Mouse (Mus musculus) midbrain, embryonic 15.5 days (tissue): ENCODE data around the gene Lrmda. TPM values are rescaled to one million over a fixed set of nuclear protein-coding genes. Genes with fewer than 3 reads are reported as not detected.

Experiments used
- ATAC-seq: fragments of 200-750 bp; cut with Nextera tagmentation; replicated peaks from 2 replicates; pipeline ENCODE4 v1.8.0; 2017; ENCODE audit warnings: moderate TSS enrichment
- H3K27ac ChIP-seq: fragments of 300-500 bp; sonication (generic); 2 replicates; pipeline ENCODE4 v1.5.1; 2015; ENCODE audit warnings: mild to moderate bottlenecking, inconsistent platforms
- H3K27me3 ChIP-seq: fragments of 300-500 bp; sonication (generic); replicated peaks from 2 replicates; pipeline ENCODE4 v1.6.1; 2015; ENCODE audit warnings: inconsistent platforms
- H3K36me3 ChIP-seq: fragments of 300-500 bp; sonication (generic); replicated peaks from 2 replicates; pipeline ENCODE4 v1.6.1; 2015; ENCODE audit warnings: inconsistent platforms
- H3K4me1 ChIP-seq: fragments of 300-500 bp; sonication (generic); 2 replicates; pipeline ENCODE4 v1.6.1; 2015; ENCODE audit warnings: inconsistent platforms
- H3K4me2 ChIP-seq: fragments of 300-500 bp; sonication (generic); 2 replicates; pipeline ENCODE4 v1.6.1; 2015; ENCODE audit warnings: inconsistent platforms, mild to moderate bottlenecking, moderate library complexity
- H3K4me3 ChIP-seq: fragments of 300-500 bp; sonication (generic); 2 replicates; pipeline ENCODE4 v1.5.1; 2015; ENCODE audit warnings: mild to moderate bottlenecking, inconsistent platforms
- H3K9ac ChIP-seq: fragments of 300-500 bp; sonication (generic); 2 replicates; pipeline ENCODE4 v1.6.1; 2015; ENCODE audit warnings: mild to moderate bottlenecking, inconsistent platforms
- H3K9me3 ChIP-seq: fragments of 300-500 bp; sonication (generic); 2 replicates; pipeline ENCODE4 v1.6.1; 2016; ENCODE audit warnings: inconsistent platforms
- WGBS: fragments of 180-500 bp; shearing (Covaris S2); methylation state at CpG from one replicate; pipeline ENCODE4 v1.1.7; 2015; ENCODE audit warnings: mixed read lengths; 5-methylcytosine and 5-hydroxymethylcytosine counted together
- polyA plus RNA-seq: library from polyadenylated mRNA; unstranded; fragments of >200 nt; fragmentation: Nextera tagmentation; extraction: Ambion mirVana; gene quantifications from 2 replicates; pipeline ENCODE4 v1.2.1, GENCODE M21; 2015

Lrmda gene
- polyA plus RNA-seq, 1 experiment from 2014 or later: 0.31 TPM

GRCm38 (mm10) chr14:22548286-22548685, 528.8 kb downstream of the Lrmda start:
- 27% methylated on average over 2 of the region's 2 CpGs for WGBS

DNA sequence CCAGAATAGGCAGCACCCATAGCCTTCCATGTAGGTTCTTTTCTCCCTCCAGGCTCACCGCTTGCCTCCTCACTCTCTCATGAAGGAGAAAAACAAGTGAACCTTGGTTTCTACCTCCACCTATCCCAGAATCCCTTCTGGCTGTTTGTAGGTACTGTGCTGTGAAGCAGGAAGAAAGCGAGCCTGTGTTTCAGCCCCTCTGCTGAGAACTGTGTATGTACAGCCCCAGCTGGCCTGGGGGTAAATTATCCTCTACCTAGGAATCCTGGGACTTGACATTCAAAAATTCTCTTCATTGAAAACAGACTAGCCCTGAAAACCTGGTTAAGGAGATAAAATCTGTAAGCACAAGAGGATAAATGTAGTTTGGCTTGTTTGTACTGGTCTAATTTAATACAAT, 529.7 kb downstream of the Lrmda start:
- Histone ChIP-seq H3K36me3 (no peaks in the 10 kb centered on the region), H3K9me3 (no peaks in the 10 kb centered on the region), H3K27me3 (0 out of 2 replicates have a peak, but pooled peaks cover 7% of the 10 kb centered on the region), H3K9ac (no peak overlapping the region), H3K4me2 (no peak overlapping the region), H3K4me3 (no peak overlapping the region), H3K4me1 (peaks cover 15% of the 10 kb centered on the region), H3K27ac (no peak overlapping the region)
- ATAC-seq: no peak
- 79% methylated on average over 2 of the region's 2 CpGs for WGBS

More at GRCm38 (mm10) chr14:22548286-22548685, 528.8 kb downstream of the Lrmda start:
- Histone ChIP-seq H3K4me3 (no peak overlapping the region), H3K4me1 (peaks cover 15% of the 10 kb centered on the region), H3K9me3 (no peaks in the 10 kb centered on the region), H3K27ac (no peak overlapping the region), H3K9ac (no peak overlapping the region), H3K4me2 (no peak overlapping the region), H3K27me3 (0 out of 2 replicates have a peak, but pooled peaks cover 7% of the 10 kb centered on the region), H3K36me3 (no peaks in the 10 kb centered on the region)
- ATAC-seq: no peak

GRCm38 (mm10) chr14:22552358-22552757, 532.8 kb downstream of the Lrmda start:
- Histone ChIP-seq H3K4me2 (no peak overlapping the region), H3K36me3 (no peaks in the 10 kb centered on the region), H3K27me3 (0 out of 2 replicates have a peak, but pooled peaks cover 7% of the 10 kb centered on the region), H3K9me3 (no peaks in the 10 kb centered on the region), H3K4me3 (no peak overlapping the region), H3K9ac (no peak overlapping the region), H3K27ac (no peak overlapping the region), H3K4me1 (no peaks in the 10 kb centered on the region)
- ATAC-seq: no peak
- WGBS: 34% methylated on average over 4 of the region's 4 CpGs

GRCm38 (mm10) chr14:22552841-22553240, 533.3 kb downstream of the Lrmda start:
- no peaks in the 10 kb centered on the region for H3K4me1 ChIP-seq
- no peaks in the 10 kb centered on the region for H3K36me3 ChIP-seq
- H3K27ac ChIP-seq: no peak overlapping the region
- no peak overlapping the region for H3K4me2 ChIP-seq
- H3K4me3 ChIP-seq: no peak overlapping the region
- ATAC-seq: no peak
- H3K9ac ChIP-seq: no peak overlapping the region
- H3K9me3 ChIP-seq: no peaks in the 10 kb centered on the region
- WGBS: 20% methylated on average over 3 of the region's 3 CpGs
- 0 out of 2 replicates have a peak, but pooled peaks cover 7% of the 10 kb centered on the region for H3K27me3 ChIP-seq

DNA sequence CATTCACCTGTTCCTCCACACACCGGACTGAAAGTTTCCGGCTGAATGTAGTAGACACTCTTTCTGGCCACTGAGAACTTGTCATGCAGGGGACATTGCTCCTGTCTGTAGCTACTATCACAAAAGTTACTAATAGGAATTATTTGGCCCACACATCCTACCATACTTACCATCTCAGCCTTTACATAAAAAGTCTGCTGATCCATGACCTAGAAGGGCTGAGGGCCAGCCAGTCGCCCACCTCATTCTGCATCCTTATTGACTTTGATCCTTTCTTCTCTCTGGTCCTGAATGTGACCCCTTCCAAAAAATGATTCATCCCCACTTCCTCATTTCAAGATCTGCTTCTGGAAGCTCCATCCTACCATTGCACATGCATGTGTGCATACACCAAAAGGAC, 534.2 kb downstream of the Lrmda start:
- Histone ChIP-seq H3K4me2 (no peak overlapping the region), H3K27me3 (0 out of 2 replicates have a peak, but pooled peaks cover 7% of the 10 kb centered on the region), H3K27ac (no peak overlapping the region), H3K4me1 (no peaks in the 10 kb centered on the region), H3K9ac (no peak overlapping the region), H3K36me3 (no peaks in the 10 kb centered on the region), H3K4me3 (no peak overlapping the region), H3K9me3 (no peaks in the 10 kb centered on the region)
- ATAC-seq: no peak
- 88% methylated on average over 3 of the region's 3 CpGs for WGBS

- Histone ChIP-seq H3K36me3 (no peaks in the 10 kb centered on the region), H3K27ac (no peak overlapping the region), H3K4me3 (no peak overlapping the region), H3K9me3 (no peaks in the 10 kb centered on the region), H3K9ac (no peak overlapping the region), H3K27me3 (peaks cover 6% of the 10 kb centered on the region), H3K4me1 (peaks cover 23% of the 10 kb centered on the region), H3K4me2 (no peak overlapping the region)
- WGBS: 70% methylated on average over 5 of the region's 5 CpGs
- ATAC-seq: no peak
Observed at GRCm38 (mm10) chr14:22572486-22572885, 553.0 kb downstream of the Lrmda start.

GRCm38 (mm10) chr14:22573585-22573984, 554.1 kb downstream of the Lrmda start:
- Histone ChIP-seq H3K4me2 (no peak overlapping the region), H3K27ac (no peak overlapping the region), H3K4me3 (no peak overlapping the region), H3K9me3 (no peaks in the 10 kb centered on the region), H3K27me3 (peaks cover 6% of the 10 kb centered on the region), H3K36me3 (no peaks in the 10 kb centered on the region), H3K9ac (no peak overlapping the region), H3K4me1 (peaks cover 28% of the 10 kb centered on the region)
- WGBS: 73% methylated on average over 7 of the region's 7 CpGs
- ATAC-seq: no peak

DNA sequence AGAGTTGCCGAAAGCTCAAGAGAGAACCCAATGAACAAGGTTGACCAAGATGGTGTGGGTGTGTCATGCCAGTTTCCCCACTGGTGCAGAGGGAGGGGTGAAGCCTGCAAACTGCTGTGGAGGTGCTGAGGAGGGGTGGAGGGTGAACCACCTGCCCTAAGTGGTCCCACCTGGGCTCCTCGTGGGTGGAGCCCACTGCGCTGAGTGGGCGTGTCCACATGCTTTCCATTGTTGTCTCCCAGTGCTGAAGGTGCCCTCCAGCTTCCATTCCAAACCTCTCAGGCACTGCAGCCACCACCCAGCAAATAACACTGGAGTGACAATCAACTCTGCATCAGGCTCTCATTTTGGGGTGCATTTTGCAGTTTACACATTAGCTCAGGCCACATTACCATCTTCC, 554.5 kb downstream of the Lrmda start:
- H3K27me3 ChIP-seq: peaks cover 5% of the 10 kb centered on the region
- ATAC-seq: no peak
- H3K9me3 ChIP-seq: no peaks in the 10 kb centered on the region
- no peak overlapping the region for H3K4me3 ChIP-seq
- WGBS: 86% methylated on average over 4 of the region's 4 CpGs
- H3K9ac ChIP-seq: no peak overlapping the region
- no peak overlapping the region for H3K4me2 ChIP-seq
- no peak overlapping the region for H3K27ac ChIP-seq
- peaks cover 28% of the 10 kb centered on the region for H3K4me1 ChIP-seq
- no peaks in the 10 kb centered on the region for H3K36me3 ChIP-seq

- ATAC-seq: no peak
- peaks cover 3% of the 10 kb centered on the region for H3K27me3 ChIP-seq
- 30% methylated on average over 6 of the region's 6 CpGs for WGBS
- peaks cover 28% of the 10 kb centered on the region for H3K4me1 ChIP-seq
- H3K36me3 ChIP-seq: no peaks in the 10 kb centered on the region
- H3K4me3 ChIP-seq: no peak overlapping the region
- H3K4me2 ChIP-seq: no peak overlapping the region
- no peak overlapping the region for H3K27ac ChIP-seq
- H3K9ac ChIP-seq: no peak overlapping the region
- no peaks in the 10 kb centered on the region for H3K9me3 ChIP-seq
Observed at GRCm38 (mm10) chr14:22576441-22576840, 556.9 kb downstream of the Lrmda start.

- H3K4me3 ChIP-seq: no peak overlapping the region
- H3K27me3 ChIP-seq: peaks cover 3% of the 10 kb centered on the region
- H3K36me3 ChIP-seq: no peaks in the 10 kb centered on the region
- 13% methylated on average over 13 of the region's 13 CpGs for WGBS
- H3K4me1 ChIP-seq: peaks cover 28% of the 10 kb centered on the region
- H3K27ac ChIP-seq: no peak overlapping the region
- H3K4me2 ChIP-seq: peak overlapping the region; percentile 34
- no peak overlapping the region for H3K9ac ChIP-seq
- ATAC-seq: 0 out of 2 replicates have a peak, but pooled peaks have one; percentile 50
- no peaks in the 10 kb centered on the region for H3K9me3 ChIP-seq
Observed at GRCm38 (mm10) chr14:22577411-22578037, 558.0 kb downstream of the Lrmda start.

DNA sequence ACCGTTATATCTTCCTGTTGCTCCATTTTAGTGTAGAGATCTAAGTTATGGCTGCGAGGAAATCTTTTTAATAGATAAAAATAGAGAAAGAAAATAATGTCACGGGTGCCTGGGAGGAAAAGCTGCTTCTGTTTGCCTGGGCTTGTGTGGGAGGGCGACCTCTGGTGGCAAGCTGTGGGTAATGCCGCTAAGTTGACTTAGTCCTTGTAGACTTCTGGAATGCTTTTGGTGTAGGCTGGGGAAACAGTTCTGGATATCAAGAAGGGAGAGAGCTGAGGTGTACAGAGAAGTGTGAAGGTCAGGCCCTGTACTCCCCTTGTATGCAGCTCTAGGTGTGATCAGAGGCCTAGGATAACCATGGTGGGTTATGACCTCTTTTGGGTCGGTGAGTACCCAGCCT, 558.7 kb downstream of the Lrmda start:
- H3K27me3 ChIP-seq: peaks cover 3% of the 10 kb centered on the region
- 18% methylated on average over 6 of the region's 6 CpGs for WGBS
- no peak; the same call in 1 of the 2 replicates for ATAC-seq
- no peak overlapping the region for H3K9ac ChIP-seq
- no peaks in the 10 kb centered on the region for H3K9me3 ChIP-seq
- peak overlapping the region; percentile 34 for H3K4me2 ChIP-seq
- H3K36me3 ChIP-seq: no peaks in the 10 kb centered on the region
- H3K4me1 ChIP-seq: peaks cover 28% of the 10 kb centered on the region
- H3K4me3 ChIP-seq: no peak overlapping the region
- no peak overlapping the region for H3K27ac ChIP-seq

DNA sequence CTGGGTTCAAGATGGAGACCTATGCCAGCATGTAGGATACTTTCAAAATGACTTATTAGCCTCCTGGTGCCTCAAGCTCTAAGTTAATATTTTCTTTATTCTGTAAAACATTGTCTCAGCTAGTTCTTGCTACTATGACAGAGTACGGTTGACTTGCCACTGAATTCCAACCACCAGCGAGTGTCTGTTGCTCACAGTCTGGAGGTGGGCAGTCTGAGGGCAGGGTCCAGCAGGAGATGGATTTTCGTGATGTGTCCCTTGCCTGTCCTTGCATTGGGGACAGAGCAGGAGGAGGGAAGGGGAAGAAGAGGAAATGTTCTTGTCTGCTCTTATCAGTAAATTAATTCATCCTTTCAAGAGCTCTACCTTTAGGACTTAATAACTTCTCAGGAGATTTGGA, 559.5 kb downstream of the Lrmda start:
- Histone ChIP-seq H3K36me3 (no peaks in the 10 kb centered on the region), H3K9ac (no peak overlapping the region), H3K4me1 (peaks cover 28% of the 10 kb centered on the region), H3K9me3 (no peaks in the 10 kb centered on the region), H3K27me3 (peaks cover 3% of the 10 kb centered on the region; the same call in 1 of the 2 replicates), H3K27ac (no peak overlapping the region), H3K4me3 (no peak overlapping the region), H3K4me2 (no peak overlapping the region)
- no peak for ATAC-seq
- 89% methylated on average over 3 of the region's 3 CpGs for WGBS

- no peak overlapping the region for H3K4me3 ChIP-seq
- H3K27me3 ChIP-seq: no peaks in the 10 kb centered on the region
- no peaks in the 10 kb centered on the region for H3K36me3 ChIP-seq
- no peak overlapping the region for H3K9ac ChIP-seq
- H3K27ac ChIP-seq: no peak overlapping the region
- peaks cover 9% of the 10 kb centered on the region for H3K4me1 ChIP-seq
- WGBS: 93% methylated on average over 9 of the region's 9 CpGs
- H3K4me2 ChIP-seq: no peak overlapping the region
- no peaks in the 10 kb centered on the region for H3K9me3 ChIP-seq
- no peak for ATAC-seq
Observed at GRCm38 (mm10) chr14:22582065-22582464, 562.6 kb downstream of the Lrmda start.
